Mouse (Mus musculus) megakaryocyte, embryonic 14.5 days (primary cell): ENCODE measurements around the gene Muc1. TPM values are rescaled to one million over a fixed set of nuclear protein-coding genes. Genes with fewer than 3 reads are reported as not detected.

Source experiments
- H3K27me3 ChIP-seq: replicated peaks from 2 replicates; pipeline ENCODE3; 2012; ENCODE audit warnings: inconsistent platforms
- H3K36me3 ChIP-seq: replicated peaks from 2 replicates; pipeline ENCODE3; 2012; ENCODE audit warnings: low read length, inconsistent platforms, mixed read lengths
- H3K4me1 ChIP-seq: 2 replicates; pipeline ENCODE4 v1.6.1; 2012; ENCODE audit warnings: inconsistent platforms
- H3K4me3 ChIP-seq: replicated peaks from 2 replicates; pipeline ENCODE3; 2012; ENCODE audit warnings: moderate library complexity, mild to moderate bottlenecking, inconsistent platforms
- H3K9me3 ChIP-seq: 2 replicates; pipeline ENCODE4 v1.6.1; 2012; ENCODE audit warnings: inconsistent platforms
- FLI1 ChIP-seq: IDR thresholded peaks from 2 replicates; pipeline ENCODE4 v1.6.1; 2012; ENCODE audit warnings: low read length, inconsistent platforms, mixed read lengths
- GATA1 ChIP-seq: IDR thresholded peaks from 3 replicates; pipeline ENCODE4 v1.6.1; 2012; ENCODE audit warnings: mixed read lengths, low read length, inconsistent platforms, borderline replicate concordance
- polyA plus RNA-seq: library from polyadenylated mRNA; stranded (reverse); fragments of >175 nt; gene quantifications from 2 replicates; pipeline ENCODE4 v1.2.3, GENCODE M21; 2012; ENCODE audit warnings: low replicate concordance; ENCODE audit not compliant: insufficient read depth

Gene Muc1
- polyA plus RNA-seq, 1 experiment: 0.29 TPM

DNA sequence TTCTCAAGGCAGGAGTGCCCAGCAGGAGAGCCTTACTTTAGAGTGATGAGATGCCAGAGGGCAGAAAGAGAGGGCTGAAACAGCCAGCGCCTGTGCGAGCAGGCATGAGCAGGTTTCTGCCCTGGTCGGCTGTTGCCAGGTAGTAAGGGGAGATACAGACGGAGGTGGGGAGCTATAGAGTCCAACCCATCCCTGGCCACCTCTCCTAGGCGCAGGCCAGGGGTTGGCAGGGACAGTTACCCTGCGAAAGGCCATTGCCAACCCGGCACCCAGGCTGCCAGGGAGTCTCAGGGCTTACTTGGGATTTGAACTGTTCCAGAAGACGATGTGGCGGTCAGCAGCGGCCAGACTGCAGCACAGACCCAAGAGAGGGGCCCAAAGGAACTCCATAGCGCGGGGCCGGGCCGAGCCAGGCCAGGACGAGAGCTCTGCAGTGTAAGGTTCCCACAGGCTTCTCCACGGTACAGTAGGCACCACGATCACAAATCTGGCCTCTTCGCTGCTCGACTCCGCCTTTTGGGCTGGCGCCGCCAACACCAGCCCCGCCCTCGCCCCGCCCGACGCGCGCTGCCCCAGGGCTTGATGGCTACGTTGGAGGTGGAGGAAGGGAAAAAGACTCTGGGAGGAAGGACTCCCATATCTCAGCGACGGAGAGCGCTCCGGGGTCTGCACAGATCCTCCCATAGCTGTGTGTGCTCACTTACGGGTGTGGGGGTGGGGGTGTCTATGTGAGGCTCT lies 50.5 kb downstream of the Muc1 start:
- H3K27me3 ChIP-seq: peaks cover 87% of the 10 kb centered on the region
- H3K36me3 ChIP-seq: no peaks in the 10 kb centered on the region
- H3K4me3 ChIP-seq: peak overlapping the region; percentile 90
- H3K4me1 ChIP-seq: peaks cover 41% of the 10 kb centered on the region
- no peaks in the 10 kb centered on the region for H3K9me3 ChIP-seq
- TF ChIP-seq FLI1 (no peak), GATA1 (no peak)

DNA sequence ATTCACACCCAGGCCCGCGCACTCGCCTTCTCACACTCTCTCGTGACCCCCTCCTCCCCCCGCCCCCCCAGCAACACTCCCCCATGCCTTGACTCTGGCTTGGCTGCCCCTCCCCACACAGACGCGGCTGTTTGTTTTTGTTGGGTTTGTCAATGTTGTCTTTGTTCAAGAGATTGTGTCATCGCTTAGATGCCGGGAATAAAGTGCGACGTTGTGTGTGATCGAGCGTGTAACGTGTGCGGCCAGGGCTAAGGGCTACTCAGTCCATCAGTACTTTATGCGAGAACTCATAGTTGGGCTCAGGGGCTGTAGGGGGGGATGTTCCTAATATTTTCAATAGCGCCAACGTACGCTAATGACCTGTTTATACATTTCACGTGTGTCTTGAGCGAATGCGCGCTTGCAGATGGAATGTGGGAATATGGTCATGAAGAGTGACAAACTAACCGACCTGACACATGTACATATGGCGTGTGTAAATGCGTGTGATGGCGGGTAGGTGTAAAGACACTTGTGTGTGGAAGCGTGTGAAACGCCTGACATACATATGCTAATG lies 51.3 kb downstream of the Muc1 start:
- no peaks in the 10 kb centered on the region for H3K9me3 ChIP-seq
- no peaks in the 10 kb centered on the region for H3K36me3 ChIP-seq
- peaks cover 45% of the 10 kb centered on the region for H3K4me1 ChIP-seq
- TF ChIP-seq GATA1: no peak
- no peak for TF ChIP-seq FLI1
- peaks cover 91% of the 10 kb centered on the region for H3K27me3 ChIP-seq
- peak overlapping the region; percentile 90 for H3K4me3 ChIP-seq

DNA sequence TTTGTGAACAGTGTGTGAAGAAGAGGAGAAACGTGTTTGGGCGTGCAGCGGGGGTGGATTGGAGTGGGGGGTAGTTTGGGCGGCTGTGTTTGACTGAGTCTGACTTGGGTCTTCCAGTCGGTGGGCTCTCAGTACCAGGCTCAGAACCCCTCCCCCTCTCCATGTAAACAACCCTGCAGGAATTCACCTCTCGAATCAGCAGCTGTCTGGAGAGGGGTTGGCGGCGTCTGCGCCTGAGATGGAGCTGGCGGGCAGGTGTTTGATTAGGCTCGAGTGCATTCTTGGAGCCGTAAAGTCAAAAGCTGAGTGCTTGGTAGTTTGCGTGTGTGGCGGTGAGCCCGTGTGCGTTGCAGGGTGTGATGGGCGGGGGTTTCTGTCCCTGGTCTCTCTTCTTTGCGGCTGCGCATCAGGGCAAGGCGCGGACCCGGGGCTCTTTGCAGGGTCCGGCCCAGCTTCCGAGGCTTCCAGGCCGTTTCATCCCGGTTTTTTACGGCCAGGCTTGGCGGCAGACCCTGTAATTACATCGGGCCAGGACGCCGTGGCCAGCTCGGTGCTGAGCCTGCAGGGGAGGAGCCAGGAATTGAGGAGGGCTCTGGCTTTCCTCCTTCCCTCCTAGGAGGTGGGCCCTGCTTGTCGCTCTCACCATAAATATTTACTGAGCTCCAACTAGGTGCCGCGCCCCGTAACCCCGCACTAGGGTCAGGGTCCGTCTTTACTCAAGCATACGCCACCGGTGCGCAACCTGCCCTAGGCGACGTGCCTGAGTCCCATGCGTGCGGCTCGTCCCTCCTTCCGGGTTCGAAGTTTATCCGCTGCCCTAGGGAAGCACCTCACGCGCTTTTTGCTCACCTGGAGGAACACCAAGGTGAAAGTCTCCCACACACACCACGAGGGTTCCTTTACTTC lies 52.0 kb downstream of the Muc1 start, which contains the start of gene Efna1:
Gene Efna1, minus strand, starts transcription at position 537 of the 906 bp plus-strand sequence.
- Histone ChIP-seq H3K9me3 (no peaks in the 10 kb centered on the region), H3K4me1 (peaks cover 52% of the 10 kb centered on the region), H3K4me3 (peak within 1 kb of the TSS; percentile 90), H3K36me3 (no peaks in the 10 kb centered on the region), H3K27me3 (peaks cover 92% of the 10 kb centered on the region)
- TF ChIP-seq GATA1: no peak
- TF ChIP-seq FLI1: no peak

DNA sequence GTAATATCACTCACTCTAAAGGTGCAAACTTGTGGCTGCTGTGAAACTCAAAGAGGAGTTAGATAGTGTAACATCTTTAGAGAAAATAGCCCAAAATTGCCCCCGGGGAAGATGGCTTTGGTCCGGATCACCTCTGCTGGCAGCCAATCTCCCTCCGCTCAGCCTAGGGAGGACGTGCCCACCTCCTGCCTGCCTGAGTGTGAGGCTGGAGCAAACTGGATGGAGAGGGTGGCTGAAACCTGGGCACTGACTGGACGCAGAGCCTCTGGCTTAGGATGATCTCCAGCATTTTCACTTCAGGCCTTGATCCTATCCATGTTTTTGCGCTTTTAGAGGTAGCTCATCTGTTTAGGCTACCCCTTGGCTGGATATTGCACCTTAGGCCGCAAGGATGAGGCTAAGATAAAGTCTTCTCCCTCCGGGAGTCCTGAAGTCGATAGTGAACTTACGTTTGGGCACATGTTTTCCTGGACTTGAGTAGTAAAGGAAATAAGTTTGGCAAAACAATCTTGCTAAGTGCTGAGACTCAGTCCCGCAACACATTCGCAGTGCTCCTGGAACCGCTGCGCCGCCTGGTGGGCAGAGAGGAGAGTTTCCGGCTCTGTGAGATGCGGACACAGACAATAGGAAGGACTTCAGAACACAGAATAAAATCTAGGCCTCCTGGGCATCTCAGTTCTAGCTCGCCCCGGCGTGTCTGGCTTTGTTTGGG lies 52.9 kb downstream of the Muc1 start:
- Histone ChIP-seq H3K9me3 (no peaks in the 10 kb centered on the region), H3K36me3 (no peaks in the 10 kb centered on the region), H3K4me1 (peaks cover 52% of the 10 kb centered on the region), H3K4me3 (peak overlapping the region; percentile 90), H3K27me3 (peaks cover 91% of the 10 kb centered on the region)
- no peak for TF ChIP-seq GATA1
- no peak for TF ChIP-seq FLI1

DNA sequence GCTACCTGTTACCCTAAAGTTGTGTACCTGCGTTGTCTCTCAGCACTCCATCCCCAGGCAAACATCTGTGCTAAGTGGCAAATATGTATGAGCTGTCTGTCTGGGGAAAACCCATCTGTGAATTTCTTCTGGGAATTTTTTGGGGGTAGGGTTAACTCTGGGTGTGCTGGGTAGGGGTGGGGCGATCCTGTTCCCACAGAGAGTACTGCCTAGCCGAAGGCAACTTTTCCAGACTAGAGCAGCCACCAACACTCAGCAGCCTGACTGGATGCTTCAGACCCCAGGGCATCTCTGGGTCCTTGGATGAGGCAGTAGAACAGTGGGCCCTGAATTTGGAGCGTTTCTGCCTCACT lies 53.4 kb downstream of the Muc1 start:
- H3K4me3 ChIP-seq: no peak overlapping the region
- no peak for TF ChIP-seq GATA1
- no peak for TF ChIP-seq FLI1
- H3K36me3 ChIP-seq: no peaks in the 10 kb centered on the region
- peaks cover 52% of the 10 kb centered on the region for H3K4me1 ChIP-seq
- H3K9me3 ChIP-seq: no peaks in the 10 kb centered on the region
- H3K27me3 ChIP-seq: peaks cover 90% of the 10 kb centered on the region

Other genes with a start within 250 kb of the Muc1 start
- gene Rusc1, start 135.7 kb upstream of the Muc1 start, polyA plus RNA-seq: 10.9 and 15.1 TPM in 2 replicates
- 14.8 and 27.6 TPM in 2 replicates for gene Gm43738, start 128.0 kb upstream of the Muc1 start, polyA plus RNA-seq
- 48.9 and 51.3 TPM in 2 replicates for gene Fdps, start 127.1 kb upstream of the Muc1 start, polyA plus RNA-seq
- gene Pklr, start 92.9 kb upstream of the Muc1 start, polyA plus RNA-seq: 0.26 TPM in 1 of 2 replicates, not detected in the other
- 0.36 and 0.68 TPM in 2 replicates for gene Hcn3, start 68.9 kb upstream of the Muc1 start, polyA plus RNA-seq
- gene Clk2, start 64.3 kb upstream of the Muc1 start, polyA plus RNA-seq: 12.9 and 13.3 TPM in 2 replicates
- 180 and 256 TPM in 2 replicates for gene Scamp3, start 51.6 kb upstream of the Muc1 start, polyA plus RNA-seq
- gene Fam189b, start 45.9 kb upstream of the Muc1 start, polyA plus RNA-seq: 23.3 and 39.8 TPM in 2 replicates
- 8.5 and 10.8 TPM in 2 replicates for gene Gba, start 26.1 kb upstream of the Muc1 start, polyA plus RNA-seq
- 0.07 TPM in 1 of 2 replicates, not detected in the other for gene Thbs3, start 13.9 kb upstream of the Muc1 start, polyA plus RNA-seq
- gene Mtx1, start 2.0 kb upstream of the Muc1 start, polyA plus RNA-seq: 299 and 549 TPM in 2 replicates
- 81.0 and 225 TPM in 2 replicates for gene Krtcap2, start 16.9 kb downstream of the Muc1 start, polyA plus RNA-seq
- gene Trim46, start 17.3 kb downstream of the Muc1 start, polyA plus RNA-seq: 1.8 and 2.1 TPM in 2 replicates
- gene Dpm3, start 30.3 kb downstream of the Muc1 start, polyA plus RNA-seq: 435 and 701 TPM in 2 replicates
- gene Slc50a1, start 41.5 kb downstream of the Muc1 start, polyA plus RNA-seq: 7.0 and 25.0 TPM in 2 replicates
- 0.16 TPM in 1 of 2 replicates, not detected in the other for gene Efna1, start 52.1 kb downstream of the Muc1 start, polyA plus RNA-seq
- gene Efna3, start 93.9 kb downstream of the Muc1 start, polyA plus RNA-seq: not detected in 2 replicates
- 0.29 TPM in 1 of 2 replicates, not detected in the other for gene Efna4, start 109.0 kb downstream of the Muc1 start, polyA plus RNA-seq
- 36.8 and 135 TPM in 2 replicates for gene Adam15, start 120.9 kb downstream of the Muc1 start, polyA plus RNA-seq
- gene Dcst2, start 132.9 kb downstream of the Muc1 start, polyA plus RNA-seq: not detected in 2 replicates
- gene Dcst1, start 136.2 kb downstream of the Muc1 start, polyA plus RNA-seq: not detected in 2 replicates
- gene Zbtb7b, start 165.7 kb downstream of the Muc1 start, polyA plus RNA-seq: 76.2 and 120 TPM in 2 replicates
- gene Lenep, start 173.7 kb downstream of the Muc1 start, polyA plus RNA-seq: 0.31 and 0.95 TPM in 2 replicates
- gene Flad1, start 182.8 kb downstream of the Muc1 start, polyA plus RNA-seq: 23.1 and 23.4 TPM in 2 replicates
- gene Cks1b, start 189.3 kb downstream of the Muc1 start, polyA plus RNA-seq: 16.4 and 53.9 TPM in 2 replicates
- 22.7 and 67.6 TPM in 2 replicates for gene Shc1, start 189.4 kb downstream of the Muc1 start, polyA plus RNA-seq
- gene Pygo2, start 201.2 kb downstream of the Muc1 start, polyA plus RNA-seq: 35.3 and 137 TPM in 2 replicates
- gene Pbxip1, start 207.6 kb downstream of the Muc1 start, polyA plus RNA-seq: 23.0 and 29.3 TPM in 2 replicates
- 10.7 and 35.6 TPM in 2 replicates for gene Pmvk, start 225.5 kb downstream of the Muc1 start, polyA plus RNA-seq